9 mouse cellular contexts compared by ENCODE assay signal in genomic region chr9:75254196-75254955, GRCm38 (mm10). TPM values are rescaled to one million over a fixed set of nuclear protein-coding genes. Genes with fewer than 3 reads are reported as not detected.
DNase-seq lines count a peak whose midpoint lies in the region; ATAC-seq lines count a peak whose summit lies in the region.
"Had no signal": no experiment of that assay in that cellular context is flagged by ENCODE, and none has a peak within 500 bp of the region (broad histone marks: within the 10 kb centered on the region; RNA-seq: fewer than 3 reads in every experiment).

No protein-coding gene starts in this region.

- intact Hi-C loops in heart, postnatal 36 days (cut with DNase I) = no loop called here

- ATAC-seq in CD4-positive, CD25-positive, alpha-beta regulatory T cell, adult 4 months = no peak
- peak; percentile 67; the same call in 1 of the 2 replicates for ATAC-seq in embryonic facial prominence, embryonic 14.5 days (ENCODE audit: low read depth)

- H3K27ac ChIP-seq in embryonic facial prominence, embryonic 14.5 days (replicated peaks; ENCODE audit: low read depth, low read length) = peak overlapping the region; percentile 21; the same call in 1 of the 2 replicates
- H3K27ac ChIP-seq: limb, embryonic 12.5 days had no signal

- 57% methylated on average over 13 of the region's 13 CpGs for WGBS in embryonic facial prominence, embryonic 14.5 days

- no peaks in the 10 kb centered on the region for H3K9me3 ChIP-seq in embryonic facial prominence, embryonic 14.5 days (ENCODE audit: control insufficient read depth, low read length)
- H3K9me3 ChIP-seq in megakaryocyte, embryonic 14.5 days = no peaks in the 10 kb centered on the region
- H3K9me3 ChIP-seq: limb, embryonic 12.5 days had no signal

- H3K4me1 ChIP-seq in embryonic facial prominence, embryonic 14.5 days (ENCODE audit: control insufficient read depth, insufficient read depth, low read length) = no peaks in the 10 kb centered on the region; the same call in 1 of the 2 replicates
- H3K4me1 ChIP-seq in megakaryocyte, embryonic 14.5 days = peaks cover 98% of the 10 kb centered on the region
- H3K4me1 ChIP-seq: limb, embryonic 12.5 days had no signal

- H3K4me2 ChIP-seq in embryonic facial prominence, embryonic 14.5 days (ENCODE audit: low read depth, low read length) = no peak overlapping the region
- H3K4me2 ChIP-seq: limb, embryonic 12.5 days had no signal

- no peak overlapping the region for H3K9ac ChIP-seq in embryonic facial prominence, embryonic 14.5 days (ENCODE audit: low read depth, low read length)
- H3K9ac ChIP-seq: limb, embryonic 12.5 days had no signal

- H3K4me3 ChIP-seq in embryonic facial prominence, embryonic 14.5 days (ENCODE audit: low read depth, low read length) = no peak overlapping the region
- peak overlapping the region; percentile 89 for H3K4me3 ChIP-seq in megakaryocyte, embryonic 14.5 days (replicated peaks)
- H3K4me3 ChIP-seq: limb, embryonic 12.5 days had no signal

- H3K27me3 ChIP-seq in embryonic facial prominence, embryonic 14.5 days (replicated peaks; ENCODE audit: control insufficient read depth, insufficient read depth, low read length) = no peaks in the 10 kb centered on the region
- no peaks in the 10 kb centered on the region for H3K27me3 ChIP-seq in megakaryocyte, embryonic 14.5 days (replicated peaks)
- H3K27me3 ChIP-seq: limb, embryonic 12.5 days had no signal

- peak; percentile 25 for DNase-seq in CD4-positive, CD25-positive, alpha-beta regulatory T cell, adult 2 months (ENCODE audit: low read depth, low spot score)
- peak; percentile 52 for DNase-seq in embryonic facial prominence, embryonic 14.5 days (ENCODE audit: low spot score)
- DNase-seq in heart, postnatal 36 days = peak; percentile 39 to 50
- peak; percentile 48 to 63 for DNase-seq in layer of hippocampus, adult 8-10 months (ENCODE audit: low spot score in 2 of 2)
- DNase-seq in right cerebral cortex, postnatal 25 days = peak; percentile 58
- no peak for DNase-seq in thymus, postnatal 14 days

- H3K36me3 ChIP-seq in embryonic facial prominence, embryonic 14.5 days (ENCODE audit: control insufficient read depth, insufficient read depth, low read length) = no peaks in the 10 kb centered on the region
- peaks cover 3% of the 10 kb centered on the region for H3K36me3 ChIP-seq in megakaryocyte, embryonic 14.5 days (replicated peaks; ENCODE audit: low read length)
- H3K36me3 ChIP-seq: limb, embryonic 12.5 days had no signal

RNA-seq across cellular contexts. Expression of gene Myo5c, which starts 22.6 kb away (rescaled TPM):
- polyA plus RNA-seq in CD4-positive, CD25-positive, alpha-beta regulatory T cell, adult 4 months (2017; shearing (Covaris generic)) = 1 to 10 TPM in 1 of 2 experiments, not detected in 1; 1.1 TPM
- polyA plus RNA-seq in embryonic facial prominence, embryonic 14.5 days (2014; fragmentation: Nextera tagmentation; extraction: Ambion mirVana) = 2.0 and 3.4 TPM in 2 replicates
- 1 to 10 TPM; 5.2 to 6.7 TPM for total RNA-seq in heart, postnatal 36 days (2021)
- total RNA-seq in layer of hippocampus, adult 8-10 months (2022) = 1 to 10 TPM; 1.7 to 2.1 (median 1.9) TPM
- polyA plus RNA-seq in megakaryocyte, embryonic 14.5 days (2012; ENCODE audit: insufficient read depth, low replicate concordance) = 0.27 TPM in 1 of 2 replicates, not detected in the other

RNA-seq across cellular contexts. Expression of gene Gnb5, which starts 51.7 kb away (rescaled TPM):
- polyA plus RNA-seq in CD4-positive, CD25-positive, alpha-beta regulatory T cell, adult 4 months (2017; shearing (Covaris generic)) = 10 to 100 TPM in 1 of 2 experiments, 1 to 10 TPM in 1; 9.0 to 11.3 TPM
- 30.3 and 31.1 TPM in 2 replicates for polyA plus RNA-seq in embryonic facial prominence, embryonic 14.5 days (2014; fragmentation: Nextera tagmentation; extraction: Ambion mirVana)
- 10 to 100 TPM; 18.7 to 25.7 TPM for total RNA-seq in heart, postnatal 36 days (2021)
- total RNA-seq in layer of hippocampus, adult 8-10 months (2022) = 100 to 1,000 TPM; 110 to 135 (median 125) TPM
- polyA plus RNA-seq in megakaryocyte, embryonic 14.5 days (2012; ENCODE audit: insufficient read depth, low replicate concordance) = 6.7 and 7.5 TPM in 2 replicates
